Mouse (Mus musculus): ENCODE data around the gene Kcna1. TPM values are rescaled to one million over a fixed set of nuclear protein-coding genes. Genes with fewer than 3 reads are reported as not detected.

Kcna1 gene
- total RNA-seq (2015) (not detected in 2 replicates), total RNA-seq (2017) (not detected in 2 replicates)

DNA sequence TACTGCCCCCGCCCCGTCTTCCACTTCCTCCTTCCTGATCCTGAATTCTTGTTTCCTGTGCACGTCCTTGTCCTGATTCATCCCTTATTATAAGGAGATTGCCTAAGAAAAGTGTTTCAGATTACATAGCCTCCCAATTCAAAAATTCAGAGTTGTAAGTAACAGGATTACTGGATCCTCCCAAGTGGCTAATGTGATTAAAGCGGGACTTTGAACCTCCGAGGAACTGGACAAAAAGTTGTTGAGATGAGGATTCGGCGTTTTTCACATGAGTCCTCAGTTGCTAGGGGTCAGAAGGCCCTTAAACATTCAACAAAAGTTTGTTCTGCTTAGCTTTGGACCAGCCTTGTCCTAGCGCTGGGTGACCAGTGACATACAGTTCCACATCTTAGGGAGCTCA lies at the start of gene Kcna1:
Kcna1 (minus strand) TSS at position 4 of the 400 bp plus-strand sequence.
- no peak for ATAC-seq (ENCODE audit: poor library complexity, severe bottlenecking)

- no peak for ATAC-seq (ENCODE audit: poor library complexity, severe bottlenecking)
Observed at GRCm38 (mm10) chr6:126687120-126687519, 40.9 kb upstream of the Kcna1 start.

- no peak for ATAC-seq (ENCODE audit: poor library complexity, severe bottlenecking)
Observed at GRCm38 (mm10) chr6:126685135-126685534, 39.0 kb upstream of the Kcna1 start.

DNA sequence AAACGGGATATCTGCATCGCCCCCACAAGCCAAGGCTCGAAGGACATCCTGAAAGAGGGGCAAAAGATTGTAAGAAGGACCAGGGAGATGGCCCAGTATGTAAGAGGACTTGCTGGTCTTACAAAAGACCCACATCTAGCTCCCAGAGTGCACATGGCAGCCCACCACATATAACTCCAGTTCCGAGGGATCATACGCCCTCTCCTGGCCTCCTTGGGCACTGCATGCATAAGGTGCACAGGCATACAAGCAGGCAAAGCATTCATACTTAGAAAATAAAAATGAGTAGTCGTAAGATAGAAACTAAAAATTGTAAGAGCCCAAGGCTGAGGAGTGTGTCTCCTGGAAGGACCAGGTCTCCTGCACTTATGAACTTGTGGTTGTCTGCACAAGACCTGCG lies 32.8 kb upstream of the Kcna1 start:
- ATAC-seq (ENCODE audit: poor library complexity, severe bottlenecking), result no peak

GRCm38 (mm10) chr6:126667001-126667400 lies 20.8 kb upstream of the Kcna1 start:
- no peak for ATAC-seq (ENCODE audit: poor library complexity, severe bottlenecking)

GRCm38 (mm10) chr6:126666091-126666490 lies 19.9 kb upstream of the Kcna1 start:
- no peak for ATAC-seq (ENCODE audit: poor library complexity, severe bottlenecking)

GRCm38 (mm10) chr6:126664569-126664968 lies 18.4 kb upstream of the Kcna1 start:
- ATAC-seq (ENCODE audit: poor library complexity, severe bottlenecking), result no peak

- ATAC-seq (ENCODE audit: poor library complexity, severe bottlenecking), result no peak
Observed at GRCm38 (mm10) chr6:126657646-126658394, 11.6 kb upstream of the Kcna1 start.

DNA sequence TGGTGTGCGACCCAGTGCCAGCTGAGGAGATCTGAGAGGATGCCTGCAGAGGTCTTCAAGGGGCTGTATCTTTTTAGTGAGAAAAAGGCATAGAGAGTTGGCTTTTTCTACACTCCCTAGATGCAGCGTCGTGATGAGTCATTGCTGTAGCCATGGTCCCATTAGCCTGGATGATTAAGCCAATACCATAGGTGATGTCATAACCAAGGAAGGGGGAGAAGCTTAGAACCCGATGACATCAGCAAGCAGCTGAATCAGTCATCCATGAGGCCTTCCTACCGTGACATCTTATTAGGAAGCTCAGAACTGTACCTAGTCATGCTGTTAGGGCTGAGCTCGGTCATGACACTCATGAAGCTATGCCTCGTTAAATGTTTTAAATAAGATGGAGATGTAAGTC lies 7.4 kb upstream of the Kcna1 start:
- no peak for ATAC-seq (ENCODE audit: poor library complexity, severe bottlenecking)

DNA sequence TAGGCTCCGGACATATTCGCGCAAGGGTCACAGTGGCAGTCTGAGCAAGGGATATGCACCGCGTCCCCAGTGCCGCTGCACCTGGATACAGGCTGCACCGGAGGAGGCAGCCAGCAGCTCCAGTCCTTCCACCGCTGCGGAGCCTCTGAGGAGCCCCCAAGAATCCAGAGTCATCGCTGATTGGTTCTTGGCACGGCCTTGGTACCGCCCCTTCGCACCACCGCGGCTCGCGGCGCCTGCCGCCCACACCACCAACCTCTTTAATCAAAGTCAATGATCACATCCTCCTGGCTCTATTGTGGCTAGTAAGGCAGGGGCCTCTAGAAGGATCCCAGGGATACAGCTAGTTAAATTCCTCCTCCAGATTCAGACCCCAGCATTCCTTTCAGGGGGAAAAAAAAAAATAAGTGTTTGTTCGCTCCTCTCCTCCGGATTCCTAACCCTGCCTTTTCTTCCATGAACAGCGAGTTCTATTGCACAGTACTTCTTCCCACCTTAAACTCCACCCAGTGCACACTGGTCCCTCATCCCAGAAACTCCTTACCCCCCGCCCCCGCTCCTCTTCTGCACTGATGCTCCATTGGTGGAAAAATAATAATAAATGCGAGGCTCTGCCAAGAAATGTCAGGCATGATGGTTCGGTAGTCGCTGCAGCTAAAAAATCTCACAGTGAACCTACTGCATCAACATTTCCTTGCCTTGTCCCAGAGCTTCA lies 383 bp downstream of the Kcna1 start:
- ATAC-seq (ENCODE audit: poor library complexity, severe bottlenecking), result no peak

DNA sequence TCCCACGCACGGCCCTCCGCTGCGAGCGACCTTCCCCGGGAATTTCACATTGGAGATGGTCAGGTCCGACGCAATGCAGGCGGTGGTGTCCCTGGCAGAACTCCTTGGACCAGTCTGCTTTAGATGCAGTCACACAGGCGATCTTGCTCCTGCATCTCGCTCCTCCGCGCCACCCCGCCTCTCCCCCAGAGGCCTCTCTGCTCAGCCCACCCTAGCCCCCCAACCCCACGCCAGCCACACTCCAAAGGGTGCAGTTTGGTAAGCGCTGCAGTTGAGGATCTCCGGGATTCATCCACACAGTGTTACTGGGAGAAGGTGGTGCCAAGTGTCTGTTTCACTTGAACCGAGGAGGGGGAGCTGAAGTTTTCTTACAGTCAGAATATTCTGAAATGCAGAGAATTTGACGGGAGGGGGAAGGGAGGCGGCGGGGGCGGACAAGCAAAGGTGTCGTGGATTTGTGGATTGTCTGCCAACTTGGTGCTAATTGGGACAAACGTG lies 1.1 kb downstream of the Kcna1 start:
- ATAC-seq (ENCODE audit: poor library complexity, severe bottlenecking), result no peak

DNA sequence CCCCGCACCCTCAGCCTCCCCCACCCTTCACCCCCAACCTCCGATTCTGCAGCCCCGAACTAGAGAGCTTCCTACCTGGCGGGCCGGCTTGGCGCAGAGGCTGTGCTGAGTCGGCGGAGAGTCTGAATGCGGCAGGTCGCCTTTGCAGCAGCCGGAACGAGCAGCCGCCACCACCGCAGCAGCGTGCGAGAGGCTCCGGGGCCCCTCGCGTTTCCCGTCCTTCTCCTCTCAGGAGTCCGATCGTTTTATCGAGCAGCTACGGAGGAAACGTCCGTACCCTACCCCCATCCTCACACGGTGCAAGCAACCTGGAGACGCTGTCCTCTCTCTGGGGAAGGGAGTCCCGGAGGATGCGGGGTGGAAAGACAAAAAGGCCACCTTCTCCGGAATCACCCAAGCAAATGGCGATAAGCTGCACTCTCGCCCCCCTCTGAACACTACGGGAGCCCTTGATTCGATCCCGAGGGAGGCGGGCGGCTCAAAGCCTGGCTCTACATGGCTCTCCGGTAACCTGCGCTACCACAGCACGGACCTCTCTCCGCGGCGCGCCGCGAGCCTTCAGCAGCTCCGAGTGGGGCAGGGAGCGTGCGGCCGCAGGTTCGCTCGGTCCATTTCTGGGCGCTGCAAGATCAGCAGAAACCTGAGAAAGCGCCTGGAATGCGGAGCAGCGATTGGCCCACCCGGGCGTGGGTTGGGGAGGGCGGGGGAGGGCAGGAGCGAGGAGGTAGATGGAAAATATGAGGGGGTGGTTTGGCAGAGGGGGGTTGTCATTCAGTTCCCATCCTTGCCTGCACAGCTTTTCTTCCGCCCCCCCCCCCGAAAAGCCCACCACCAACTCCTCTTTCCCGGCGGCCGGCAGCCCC lies 1.8 kb downstream of the Kcna1 start:
- ATAC-seq (ENCODE audit: poor library complexity, severe bottlenecking), result no peak

- no peak for ATAC-seq (ENCODE audit: poor library complexity, severe bottlenecking)
Observed at GRCm38 (mm10) chr6:126643341-126644055, 2.7 kb downstream of the Kcna1 start.

DNA sequence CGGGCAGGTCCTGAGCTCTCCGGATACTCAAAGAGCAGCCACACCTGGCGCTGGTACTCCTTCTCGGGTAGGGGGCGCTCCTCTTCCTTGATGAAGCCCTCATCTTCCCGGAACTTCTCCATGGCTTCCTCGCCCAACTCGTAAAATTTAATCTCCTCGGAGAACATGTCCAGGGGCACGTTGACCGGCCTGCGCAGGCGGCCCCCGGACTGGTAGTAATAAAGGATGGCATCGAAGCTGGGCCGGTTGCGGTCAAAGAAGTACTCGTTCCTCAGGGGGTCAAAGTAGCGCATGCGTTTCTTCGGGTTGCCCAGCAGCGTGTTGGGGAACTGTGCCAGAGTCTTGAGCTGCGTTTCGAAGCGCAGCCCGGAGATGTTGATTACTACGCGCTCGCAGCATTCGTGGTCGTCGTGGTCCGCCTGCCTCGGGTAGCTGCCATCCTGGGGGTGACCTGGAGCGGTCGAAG lies 3.3 kb downstream of the Kcna1 start:
- ATAC-seq (ENCODE audit: poor library complexity, severe bottlenecking), result no peak

GRCm38 (mm10) chr6:126628451-126628850 lies 17.7 kb downstream of the Kcna1 start:
- no peak for ATAC-seq (ENCODE audit: poor library complexity, severe bottlenecking)

GRCm38 (mm10) chr6:126618455-126618854 lies 27.7 kb downstream of the Kcna1 start:
- no peak for ATAC-seq (ENCODE audit: poor library complexity, severe bottlenecking)

DNA sequence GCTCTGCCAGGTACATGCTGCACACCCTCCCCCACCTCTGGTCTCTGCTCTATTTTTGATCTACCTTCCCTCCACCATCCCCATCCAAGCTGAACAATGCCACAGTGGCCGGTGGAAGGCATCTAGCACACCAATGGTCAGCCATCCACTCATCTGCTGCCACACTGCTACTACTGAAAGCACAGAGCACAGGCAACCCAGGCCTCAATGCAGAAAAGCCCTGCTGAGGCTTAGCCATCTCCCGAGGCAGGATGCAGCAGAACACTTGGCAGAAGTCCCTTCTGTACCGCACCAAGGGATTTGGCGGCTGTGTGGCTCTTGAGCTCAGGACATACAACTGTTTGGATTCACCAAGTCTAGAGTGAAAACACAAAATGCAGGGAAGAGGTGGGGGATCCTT lies 35.4 kb downstream of the Kcna1 start:
- ATAC-seq (ENCODE audit: poor library complexity, severe bottlenecking), result no peak

GRCm38 (mm10) chr6:126609193-126609947 lies 36.8 kb downstream of the Kcna1 start:
- no peak for ATAC-seq (ENCODE audit: poor library complexity, severe bottlenecking)

- ATAC-seq (ENCODE audit: poor library complexity, severe bottlenecking), result no peak
Observed at GRCm38 (mm10) chr6:126601843-126602326, 44.3 kb downstream of the Kcna1 start.

All from megakaryocyte, adult 5-6 weeks (primary cell).